Mouse (Mus musculus) myocyte (in vitro differentiated cells): Measurements from ENCODE around the gene Pacrg. TPM values are rescaled to one million over a fixed set of nuclear protein-coding genes. Genes with fewer than 3 reads are reported as not detected.

Experiments
- H3K27me3 ChIP-seq: one replicate; pipeline ENCODE4 v1.6.1; 2011; ENCODE audit not compliant: control insufficient read depth, insufficient read depth, insufficient read length
- H3K36me3 ChIP-seq: one replicate; pipeline ENCODE4 v1.6.1; 2011; ENCODE audit not compliant: control insufficient read depth, insufficient read depth
- H3K4me2 ChIP-seq: one replicate; pipeline ENCODE4 v1.6.1; 2011; ENCODE audit warnings: low read depth, control low read depth
- H3K4me3 ChIP-seq: one replicate; pipeline ENCODE4 v1.5.1; 2011; ENCODE audit warnings: mild to moderate bottlenecking, control low read depth, moderate library complexity
- H3K79me2 ChIP-seq: one replicate; pipeline ENCODE4 v1.6.1; 2011; ENCODE audit not compliant: control insufficient read depth, insufficient read depth
- H3ac ChIP-seq: one replicate; pipeline ENCODE4 v1.6.1; 2011; ENCODE audit not compliant: control insufficient read depth, insufficient read length
- CEBPB ChIP-seq: IDR thresholded peaks from 2 replicates; pipeline ENCODE4 v1.6.1; 2011; ENCODE audit warnings: mild to moderate bottlenecking, moderate library complexity; ENCODE audit not compliant: poor library complexity, insufficient read depth, severe bottlenecking
- E2F4 ChIP-seq: IDR thresholded peaks from one replicate; pipeline ENCODE4 v1.6.1; 2011; ENCODE audit warnings: mild to moderate bottlenecking, control low read depth, moderate library complexity; ENCODE audit not compliant: insufficient read depth
- MAX ChIP-seq: IDR thresholded peaks from one replicate; pipeline ENCODE4 v1.6.1; 2011; ENCODE audit warnings: low read depth, mild to moderate bottlenecking, control low read depth
- MYOD1 ChIP-seq, 3 experiments: IDR thresholded peaks; one replicate each; pipeline ENCODE4 v1.6.1; 2011; ENCODE audit warnings: control low read depth in 2 of 3, low read depth in 2 of 3, mild to moderate bottlenecking in 2 of 3, moderate library complexity in 1 of 3; ENCODE audit not compliant: insufficient read length in 2 of 3, control insufficient read depth in 1 of 3
- MYOG ChIP-seq, 3 experiments: IDR thresholded peaks; one replicate each; pipeline ENCODE4 v1.6.1; 2011; ENCODE audit warnings: control low read depth in 2 of 3, low read depth in 2 of 3, mild to moderate bottlenecking in 2 of 3; ENCODE audit not compliant: insufficient read length in 2 of 3, control insufficient read depth in 1 of 3, insufficient read depth in 1 of 3
- POLR2A ChIP-seq: IDR thresholded peaks from one replicate; pipeline ENCODE4 v1.6.1; 2011; ENCODE audit warnings: low read depth, mild to moderate bottlenecking, control low read depth, moderate library complexity; ENCODE audit not compliant: insufficient read length
- POLR2AphosphoS2 ChIP-seq: IDR thresholded peaks from one replicate; pipeline ENCODE4 v1.6.1; 2011; ENCODE audit warnings: low read depth, control low read depth; ENCODE audit not compliant: insufficient read length
- REST ChIP-seq: IDR thresholded peaks from one replicate; pipeline ENCODE4 v1.6.1; 2011; ENCODE audit warnings: mild to moderate bottlenecking, control low read depth, moderate library complexity; ENCODE audit not compliant: insufficient read depth, insufficient read length
- SRF ChIP-seq: IDR thresholded peaks from one replicate; pipeline ENCODE4 v1.6.1; 2011; ENCODE audit warnings: low read depth; ENCODE audit not compliant: control insufficient read depth, insufficient read length
- TCF12 ChIP-seq: IDR thresholded peaks from one replicate; pipeline ENCODE4 v1.6.1; 2011; ENCODE audit warnings: mild to moderate bottlenecking, control low read depth; ENCODE audit not compliant: poor library complexity, insufficient read depth, severe bottlenecking
- TCF3 ChIP-seq: IDR thresholded peaks from one replicate; pipeline ENCODE4 v1.6.1; 2011; ENCODE audit warnings: low read depth, control low read depth; ENCODE audit not compliant: insufficient read length
- USF1 ChIP-seq: IDR thresholded peaks from one replicate; pipeline ENCODE4 v1.6.1; 2011; ENCODE audit warnings: low read depth, mild to moderate bottlenecking, control low read depth, moderate library complexity
- polyA plus RNA-seq: library from polyadenylated mRNA; unstranded; fragments of >200 nt; fragmentation: generic; extraction: Trizol; gene quantifications from one replicate; pipeline ENCODE4 v1.2.1, GENCODE M21; 2012; ENCODE audit warnings: missing spikeins

Pacrg gene
- polyA plus RNA-seq, 1 experiment = 0.64 TPM

- TF ChIP-seq MYOG (IDR thresholded peaks at IDR 0.05; ENCODE audit: control insufficient read depth in 1 of 3, insufficient read depth in 1 of 3, insufficient read length in 2 of 3, low read depth in 2 of 3) = no peak
- peak; percentile 44 for TF ChIP-seq USF1
- Histone ChIP-seq H3ac (no peak overlapping the region), H3K36me3 (no peaks in the 10 kb centered on the region), H3K4me3 (no peak overlapping the region), H3K79me2 (no peaks in the 10 kb centered on the region), H3K27me3 (no peaks in the 10 kb centered on the region), H3K4me2 (no peak overlapping the region)
Observed at GRCm38 (mm10) chr17:10490374-10491169, 349.5 kb downstream of the Pacrg start.

GRCm38 (mm10) chr17:10488873-10489272 is 351.2 kb downstream of the Pacrg start:
- no peak for TF ChIP-seq SRF
- H3K27me3 ChIP-seq = no peaks in the 10 kb centered on the region
- no peak overlapping the region for H3ac ChIP-seq
- H3K36me3 ChIP-seq = no peaks in the 10 kb centered on the region
- H3K4me3 ChIP-seq = no peak overlapping the region
- H3K79me2 ChIP-seq = no peaks in the 10 kb centered on the region
- no peak overlapping the region for H3K4me2 ChIP-seq

DNA sequence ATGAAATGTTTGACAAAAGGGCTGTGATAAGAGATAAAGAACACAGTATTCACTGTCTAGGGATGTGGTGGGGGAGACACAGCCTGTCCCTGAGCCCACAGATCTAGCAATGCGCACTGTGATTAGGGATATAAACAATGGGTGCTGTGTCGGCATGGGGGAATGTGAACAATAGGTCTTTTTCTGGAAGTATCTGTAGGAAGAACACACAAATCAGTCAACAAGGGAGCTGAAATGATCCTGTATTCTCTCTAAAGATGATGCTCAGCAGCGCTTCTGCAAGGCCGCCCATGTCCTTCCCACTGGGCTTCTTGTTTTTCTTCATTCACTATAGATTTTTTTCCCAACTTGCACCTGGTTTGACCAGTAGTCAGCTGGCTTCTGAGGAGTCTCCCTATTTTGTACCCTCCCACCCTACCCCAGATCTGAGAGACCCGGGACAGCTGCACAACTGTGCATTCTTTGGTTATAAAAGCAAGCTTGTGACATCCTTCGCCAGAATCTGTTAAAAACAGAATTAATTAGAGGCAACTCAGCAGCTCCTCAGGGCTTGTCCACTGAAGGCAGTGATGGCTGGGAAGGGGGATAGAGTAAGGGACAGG is 356.1 kb downstream of the Pacrg start:
- Histone ChIP-seq H3K36me3 (no peaks in the 10 kb centered on the region), H3K79me2 (no peaks in the 10 kb centered on the region), H3K4me3 (no peak overlapping the region), H3K4me2 (no peak overlapping the region), H3K27me3 (no peaks in the 10 kb centered on the region), H3ac (no peak overlapping the region)
- TF ChIP-seq USF1 (no peak), TCF3 (no peak), E2F4 (no peak), SRF (no peak), TCF12 (no peak), CEBPB (no peak), MYOD1 (IDR thresholded peaks at IDR 0.05; ENCODE audit: control insufficient read depth in 1 of 3, insufficient read length in 2 of 3, low read depth in 2 of 3) (peak in 1 of 3 experiments; percentile 5), POLR2A (no peak)

DNA sequence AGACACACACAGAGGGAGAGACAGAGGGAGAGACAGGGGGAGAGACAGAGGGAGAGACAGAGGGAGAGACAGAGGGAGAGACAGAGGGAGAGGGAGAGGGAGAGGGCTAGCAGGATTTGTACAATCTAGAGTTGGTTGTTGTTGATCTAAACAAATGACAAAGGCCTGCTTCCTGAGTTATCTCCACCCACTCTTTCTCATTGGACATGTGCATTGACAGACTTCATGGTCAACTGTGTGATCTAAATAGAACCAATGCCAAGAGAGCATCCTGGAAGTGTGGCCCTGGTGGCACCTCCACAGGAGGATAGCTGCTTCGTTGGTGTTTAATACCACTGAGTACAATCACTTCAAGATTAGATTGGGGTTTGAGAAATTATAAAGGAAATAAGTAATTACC is 359.0 kb downstream of the Pacrg start:
- Histone ChIP-seq H3K27me3 (no peaks in the 10 kb centered on the region), H3K79me2 (no peaks in the 10 kb centered on the region), H3K4me3 (no peak overlapping the region), H3K4me2 (no peak overlapping the region), H3ac (no peak overlapping the region), H3K36me3 (no peaks in the 10 kb centered on the region)
- TF ChIP-seq TCF3 = no peak
- no peak for TF ChIP-seq MAX
- no peak for TF ChIP-seq SRF
- no peak for TF ChIP-seq POLR2A
- TF ChIP-seq USF1 = no peak
- no peak for TF ChIP-seq POLR2AphosphoS2
- no peak for TF ChIP-seq MYOG (IDR thresholded peaks at IDR 0.05; ENCODE audit: control insufficient read depth in 1 of 3, insufficient read depth in 1 of 3, insufficient read length in 2 of 3, low read depth in 2 of 3)
- TF ChIP-seq REST = no peak
- TF ChIP-seq E2F4 = no peak
- TF ChIP-seq TCF12 = no peak
- TF ChIP-seq CEBPB = no peak
- no peak for TF ChIP-seq MYOD1 (IDR thresholded peaks at IDR 0.05; ENCODE audit: control insufficient read depth in 1 of 3, insufficient read length in 2 of 3, low read depth in 2 of 3)

DNA sequence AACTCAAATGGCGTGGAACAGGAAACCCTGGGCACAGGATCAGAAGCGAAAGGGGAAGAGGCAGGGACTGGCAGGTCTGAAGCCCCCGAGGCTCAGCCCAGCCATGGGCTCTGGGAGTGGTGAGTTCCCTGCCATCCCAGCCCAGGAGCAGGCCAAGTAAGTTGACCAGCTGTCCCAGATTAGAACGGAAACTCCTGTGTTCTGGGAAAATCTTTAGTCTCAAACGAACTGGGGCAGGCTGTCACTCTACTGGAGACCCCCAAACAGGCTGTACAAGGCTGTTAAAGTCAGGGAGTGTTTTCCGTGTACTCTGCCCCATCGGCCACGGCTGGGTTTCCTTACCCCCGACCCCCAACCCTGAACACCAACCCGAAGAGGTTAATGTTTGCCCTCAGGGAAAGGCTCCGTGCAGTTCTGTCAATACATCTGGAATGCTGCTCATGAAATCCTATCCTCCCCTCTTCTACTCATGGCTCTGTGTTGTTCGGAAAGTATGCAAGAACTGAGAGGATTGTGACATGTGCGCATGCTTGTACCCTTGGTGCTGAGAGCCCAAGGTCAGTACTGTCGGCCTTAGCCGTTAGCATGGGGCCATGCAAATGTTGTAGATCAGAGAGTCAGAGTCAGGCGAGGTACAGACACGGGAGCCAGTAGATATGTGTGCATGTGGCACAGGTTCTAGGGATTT is 360.9 kb downstream of the Pacrg start:
- Histone ChIP-seq H3ac (no peak overlapping the region), H3K4me2 (no peak overlapping the region), H3K4me3 (no peak overlapping the region), H3K36me3 (no peaks in the 10 kb centered on the region), H3K27me3 (no peaks in the 10 kb centered on the region), H3K79me2 (no peaks in the 10 kb centered on the region)
- no peak for TF ChIP-seq MAX
- no peak for TF ChIP-seq SRF
